Comparison of ENCODE assay signal across 8 mouse cellular contexts in the genomic region with DNA sequence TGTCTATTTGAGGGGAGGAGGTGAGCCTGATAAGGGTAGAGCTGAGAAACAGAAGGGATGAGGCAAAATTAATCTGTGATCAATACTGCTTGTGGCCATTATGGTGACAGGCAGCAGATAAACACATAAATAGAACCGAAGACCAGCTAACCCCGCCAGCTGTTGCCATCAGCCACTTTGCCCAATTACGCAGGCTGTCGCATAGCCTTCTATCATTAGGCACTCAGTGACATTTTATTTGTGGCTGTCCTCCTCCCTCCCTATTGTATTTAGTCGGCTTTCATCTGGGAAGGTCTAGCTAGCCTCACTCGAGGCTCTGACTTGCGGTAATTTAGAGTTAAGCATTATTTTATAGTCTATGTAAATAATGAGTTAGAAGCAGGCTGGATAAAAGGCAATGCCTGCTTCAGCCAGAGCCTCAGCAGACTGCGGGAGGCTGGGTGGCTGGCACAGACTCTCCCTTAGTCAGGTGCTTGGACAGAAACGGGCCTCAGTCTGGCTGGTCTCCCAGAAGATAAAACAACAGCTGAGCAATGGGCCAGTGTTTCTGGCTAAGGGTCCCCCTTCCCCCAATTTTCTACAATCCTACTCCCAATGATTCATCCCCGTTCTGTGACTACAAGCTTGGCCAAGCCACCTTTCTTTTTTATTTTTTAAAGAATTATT.
DNase-seq lines count a peak whose midpoint lies in the region; ATAC-seq and TF ChIP-seq lines count a peak whose summit lies in the region.

No protein-coding gene starts in this region.

- intact Hi-C loops in gastrocnemius, postnatal 14 days (cut with DNase I; ENCODE audit: low total_unique reads), result loop anchor here (10.0 kb wide), 1 partner anchor 416 kb away; a partner anchor contains a TSS

- H3K4me2 ChIP-seq in lung, embryonic 14.5 days, result no peak overlapping the region
- H3K4me2 ChIP-seq in midbrain, postnatal 0 days (ENCODE audit: low read depth, low read length, poor library complexity, severe bottlenecking), result no peak overlapping the region
- no peak overlapping the region for H3K4me2 ChIP-seq in liver, embryonic 11.5 days

- DNase-seq in lung, embryonic 14.5 days, result peak; percentile 64
- DNase-seq in lung, postnatal 4 days, result no peak
- peak; percentile 84 to 93 for DNase-seq in cerebellum, adult 2 months
- DNase-seq in gastrocnemius, postnatal 14 days, result peak; percentile 69
- DNase-seq in layer of hippocampus, adult 9-11 months, result peak; percentile 90
- DNase-seq in midbrain, postnatal 0 days (ENCODE audit: low spot score), result peak; percentile 88
- DNase-seq in testis, postnatal 14 days (ENCODE audit: low spot score), result no peak
- no peak for DNase-seq in liver, embryonic 11.5 days (ENCODE audit: low spot score)

- WGBS in lung, embryonic 14.5 days, result 41% methylated on average over 10 of the region's 10 CpGs
- 12% methylated on average over 10 of the region's 10 CpGs for WGBS in cerebellum, adult 2 months
- 32% methylated on average over 10 of the region's 10 CpGs for WGBS in midbrain, postnatal 0 days
- 61% methylated on average over 10 of the region's 10 CpGs for WGBS in liver, embryonic 11.5 days

- TF ChIP-seq POLR2A in cerebellum, adult 2 months (IDR thresholded peaks at IDR 0.05; ENCODE audit: borderline replicate concordance, insufficient read depth, low read length), result no peak

- peaks cover 13% of the 10 kb centered on the region for H3K4me1 ChIP-seq in lung, embryonic 14.5 days (ENCODE audit: insufficient read depth)
- peaks cover 30% of the 10 kb centered on the region for H3K4me1 ChIP-seq in cerebellum, adult 2 months (ENCODE audit: control insufficient read depth, insufficient read depth, low read length)
- H3K4me1 ChIP-seq in midbrain, postnatal 0 days (ENCODE audit: insufficient read depth, low read length), result peaks cover 9% of the 10 kb centered on the region; the same call in 1 of the 2 replicates
- H3K4me1 ChIP-seq in liver, embryonic 11.5 days (replicated peaks; ENCODE audit: control insufficient read depth, insufficient read depth, low read length), result peaks cover 11% of the 10 kb centered on the region

- H3K4me3 ChIP-seq in lung, embryonic 14.5 days (ENCODE audit: low read depth, low read length), result no peak overlapping the region
- no peak overlapping the region for H3K4me3 ChIP-seq in cerebellum, adult 2 months (replicated peaks; ENCODE audit: insufficient read depth, low read depth, low read length)
- H3K4me3 ChIP-seq in midbrain, postnatal 0 days (ENCODE audit: low read depth, low read length), result no peak overlapping the region
- no peak overlapping the region for H3K4me3 ChIP-seq in liver, embryonic 11.5 days (ENCODE audit: low read depth, low read length)

- no peaks in the 10 kb centered on the region for H3K36me3 ChIP-seq in lung, embryonic 14.5 days (ENCODE audit: insufficient read depth)
- H3K36me3 ChIP-seq in midbrain, postnatal 0 days (ENCODE audit: insufficient read depth, low read length), result no peaks in the 10 kb centered on the region
- H3K36me3 ChIP-seq in liver, embryonic 11.5 days (ENCODE audit: control insufficient read depth, insufficient read depth, low read length), result no peaks in the 10 kb centered on the region

- no peak overlapping the region for H3K9ac ChIP-seq in lung, embryonic 14.5 days
- no peak overlapping the region for H3K9ac ChIP-seq in midbrain, postnatal 0 days (replicated peaks; ENCODE audit: low read length, poor library complexity, severe bottlenecking)
- H3K9ac ChIP-seq in liver, embryonic 11.5 days (ENCODE audit: low read depth, low read length), result no peak overlapping the region

- H3K27ac ChIP-seq in lung, embryonic 14.5 days (ENCODE audit: low read depth), result no peak overlapping the region
- H3K27ac ChIP-seq in cerebellum, adult 2 months (ENCODE audit: insufficient read depth, low read length), result peak overlapping the region; percentile 79
- H3K27ac ChIP-seq in midbrain, postnatal 0 days (ENCODE audit: low read depth, low read length), result no peak overlapping the region
- H3K27ac ChIP-seq in liver, embryonic 11.5 days (ENCODE audit: low read depth, low read length), result no peak overlapping the region

- H3K9me3 ChIP-seq in lung, embryonic 14.5 days (ENCODE audit: low read depth, low read length), result no peaks in the 10 kb centered on the region
- H3K9me3 ChIP-seq in midbrain, postnatal 0 days (ENCODE audit: low read length), result no peaks in the 10 kb centered on the region
- H3K9me3 ChIP-seq in liver, embryonic 11.5 days (ENCODE audit: control insufficient read depth, low read length), result no peaks in the 10 kb centered on the region

- H3K27me3 ChIP-seq in lung, embryonic 14.5 days (ENCODE audit: insufficient read depth, low read length), result no peaks in the 10 kb centered on the region
- no peaks in the 10 kb centered on the region for H3K27me3 ChIP-seq in cerebellum, adult 2 months (ENCODE audit: control insufficient read depth, insufficient read depth, low read length)
- H3K27me3 ChIP-seq in midbrain, postnatal 0 days (ENCODE audit: insufficient read depth, low read length), result no peaks in the 10 kb centered on the region
- H3K27me3 ChIP-seq in liver, embryonic 11.5 days (replicated peaks; ENCODE audit: control insufficient read depth, insufficient read depth, low read length), result no peaks in the 10 kb centered on the region

- TF ChIP-seq CTCF in lung, embryonic 14.5 days (IDR thresholded peaks at IDR 0.05; ENCODE audit: low read depth), result no peak
- no peak for TF ChIP-seq CTCF in cerebellum, adult 2 months (IDR thresholded peaks at IDR 0.05; ENCODE audit: borderline replicate concordance, insufficient read depth, low read depth, low read length)
- no peak for TF ChIP-seq CTCF in midbrain, postnatal 0 days (IDR thresholded peaks at IDR 0.05)

- peak; percentile 67 for ATAC-seq in lung, embryonic 14.5 days (ENCODE audit: insufficient read depth)
- peak; percentile 64; the same call in 1 of the 2 replicates for ATAC-seq in midbrain, postnatal 0 days (ENCODE audit: low FRiP score)
- no peak for ATAC-seq in liver, embryonic 11.5 days (replicated peaks; ENCODE audit: low FRiP score)

Comparison
In these comparisons a context has a peak if more than half of its experiments do, and no peak if none do; other contexts are left out.
1. DNase-seq: peak in lung, embryonic 14.5 days (single experiment), cerebellum, adult 2 months (2 of 2), gastrocnemius, postnatal 14 days (single experiment), layer of hippocampus, adult 9-11 months (single experiment) and midbrain, postnatal 0 days (single experiment); none in lung, postnatal 4 days (0 of 2), testis, postnatal 14 days (single experiment) and liver, embryonic 11.5 days (single experiment).